Mouse (Mus musculus): ENCODE data around the gene Notch2.
"Not testable (repeated sequence)": the region's sequence is repeated elsewhere in the genome, so short reads cannot be mapped to it uniquely, and the experiment has no call there.

Notch2 gene

GRCm38 (mm10) chr3:98028072-98028471 lies 14.7 kb downstream of the Notch2 start:
- DNase-seq (ENCODE audit: low read depth, low spot score), result no peak

GRCm38 (mm10) chr3:98028936-98029335 lies 15.6 kb downstream of the Notch2 start:
- DNase-seq (ENCODE audit: low read depth, low spot score), result no peak

- peak; percentile 28 for DNase-seq (ENCODE audit: low read depth, low spot score)
Observed at GRCm38 (mm10) chr3:98031104-98031503, 17.8 kb downstream of the Notch2 start.

- DNase-seq (ENCODE audit: low read depth, low spot score), result no peak
Observed at GRCm38 (mm10) chr3:98032191-98032590, 18.9 kb downstream of the Notch2 start.

GRCm38 (mm10) chr3:98032944-98033343 lies 19.6 kb downstream of the Notch2 start:
- no peak for DNase-seq (ENCODE audit: low read depth, low spot score)

- DNase-seq (ENCODE audit: low read depth, low spot score), result no peak
Observed at GRCm38 (mm10) chr3:98034622-98035593, 21.6 kb downstream of the Notch2 start.

- no peak for DNase-seq (ENCODE audit: low read depth, low spot score)
Observed at GRCm38 (mm10) chr3:98036161-98036560, 22.8 kb downstream of the Notch2 start.

GRCm38 (mm10) chr3:98037151-98037550 lies 23.8 kb downstream of the Notch2 start:
- no peak for DNase-seq (ENCODE audit: low read depth, low spot score)

- DNase-seq (ENCODE audit: low read depth, low spot score), result no peak
Observed at GRCm38 (mm10) chr3:98038658-98039057, 25.3 kb downstream of the Notch2 start.

- DNase-seq (ENCODE audit: low read depth, low spot score), result no peak
Observed at GRCm38 (mm10) chr3:98039223-98039622, 25.9 kb downstream of the Notch2 start.

- no peak for DNase-seq (ENCODE audit: low read depth, low spot score)
Observed at GRCm38 (mm10) chr3:98039666-98040456, 26.5 kb downstream of the Notch2 start.

- no peak for DNase-seq (ENCODE audit: low read depth, low spot score)
Observed at GRCm38 (mm10) chr3:98040836-98041235, 27.5 kb downstream of the Notch2 start.

- no peak for DNase-seq (ENCODE audit: low read depth, low spot score)
Observed at GRCm38 (mm10) chr3:98042301-98042700, 29.0 kb downstream of the Notch2 start.

- DNase-seq (ENCODE audit: low read depth, low spot score), result peak; percentile 18
Observed at GRCm38 (mm10) chr3:98042955-98043456, 29.7 kb downstream of the Notch2 start.

GRCm38 (mm10) chr3:98043669-98044068 lies 30.3 kb downstream of the Notch2 start:
- DNase-seq (ENCODE audit: low read depth, low spot score), result no peak

GRCm38 (mm10) chr3:98044768-98045368 lies 31.5 kb downstream of the Notch2 start:
- DNase-seq (ENCODE audit: low read depth, low spot score), result no peak

- DNase-seq (ENCODE audit: low read depth, low spot score), result no peak
Observed at GRCm38 (mm10) chr3:98045465-98046148, 32.3 kb downstream of the Notch2 start.

- DNase-seq (ENCODE audit: low read depth, low spot score), result no peak
Observed at GRCm38 (mm10) chr3:98046305-98046704, 33.0 kb downstream of the Notch2 start.

GRCm38 (mm10) chr3:98049671-98050070 lies 36.3 kb downstream of the Notch2 start:
- DNase-seq (ENCODE audit: low read depth, low spot score), result no peak

- DNase-seq (ENCODE audit: low read depth, low spot score), result not testable (repeated sequence)
Observed at GRCm38 (mm10) chr3:98050086-98050485, 36.8 kb downstream of the Notch2 start.
